Mouse (Mus musculus) leukemia stem cell, adult 10-12 weeks (primary cell): ENCODE data around the gene Vps36. TPM values are rescaled to one million over a fixed set of nuclear protein-coding genes. Genes with fewer than 3 reads are reported as not detected.

Source experiments
- polyA plus RNA-seq: library from polyadenylated mRNA; stranded (reverse); fragments of >175 nt; gene quantifications from 2 replicates; pipeline ENCODE4 v1.2.3, GENCODE M21; 2012; ENCODE audit warnings: low replicate concordance

The Vps36 gene
- polyA plus RNA-seq: 3.2 and 4.8 TPM in 2 replicates

DNA sequence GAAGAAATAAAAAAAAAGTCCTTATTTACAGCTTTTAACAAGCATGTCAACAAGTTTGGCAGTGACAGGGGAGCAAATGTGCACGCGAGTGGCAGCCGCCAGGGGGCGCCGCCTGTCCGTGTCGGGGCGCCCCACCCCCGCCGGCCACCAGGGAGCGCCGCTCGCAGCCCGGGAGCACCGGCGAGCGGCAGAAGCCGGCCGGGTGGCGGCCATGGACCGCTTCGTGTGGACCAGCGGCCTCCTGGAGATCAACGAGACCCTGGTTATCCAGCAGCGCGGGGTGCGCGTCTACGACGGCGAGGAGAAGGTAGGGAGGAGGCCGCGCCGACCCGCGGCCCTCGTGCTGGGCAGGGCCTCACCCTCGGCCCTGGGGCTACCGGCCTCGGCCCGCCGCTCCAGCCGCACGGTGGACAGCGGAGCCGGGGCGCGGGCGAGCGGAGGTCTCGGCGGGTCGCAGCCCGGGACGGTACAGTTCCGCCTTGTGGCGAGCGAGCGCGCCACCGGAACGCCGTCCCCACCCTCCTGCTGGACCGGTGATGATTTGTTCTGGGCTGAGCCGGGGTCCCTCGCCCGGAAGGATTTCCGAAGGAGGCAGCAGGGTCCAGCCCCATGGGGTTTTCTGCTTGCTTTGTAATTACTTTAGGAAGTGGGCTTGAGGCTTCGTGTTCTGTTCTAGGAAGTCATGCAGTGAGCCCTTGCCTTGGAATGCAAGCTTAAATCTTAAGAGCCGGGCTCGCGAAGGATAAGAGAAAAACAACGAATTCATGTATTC, at the start of gene Vps36:
TSS of gene Vps36 (plus strand) at position 150 of the 772 bp plus-strand sequence.

DNA sequence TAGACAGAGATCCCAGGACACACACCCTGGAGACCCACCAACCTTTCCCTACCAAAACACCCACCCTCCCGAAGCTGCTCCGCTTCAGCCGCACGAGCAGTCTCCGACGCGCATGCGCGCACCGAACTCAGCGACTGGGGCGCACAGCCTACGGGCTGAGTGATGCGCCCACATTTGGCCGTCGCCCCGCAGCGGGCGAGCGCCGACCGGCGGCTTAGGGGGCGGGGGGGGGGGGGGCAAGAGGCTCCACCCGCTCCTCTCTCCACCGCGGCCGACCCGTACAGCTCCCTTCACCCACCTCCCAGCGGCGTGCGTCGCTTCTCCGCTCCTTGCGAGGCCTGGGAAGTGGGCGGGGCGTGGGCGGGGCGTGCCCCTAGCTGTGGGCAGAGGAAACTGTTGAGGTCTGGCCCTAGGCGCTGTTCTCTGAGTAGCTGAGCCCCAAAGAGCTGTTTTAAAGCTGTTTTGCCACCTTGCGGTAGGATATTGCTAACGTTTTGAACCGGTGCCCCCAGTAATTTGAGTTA, 26.5 kb upstream of the Vps36 start, which contains the start of gene Nek3:
TSS of gene Nek3 (minus strand) at position 356 of the 524 bp plus-strand sequence.

DNA sequence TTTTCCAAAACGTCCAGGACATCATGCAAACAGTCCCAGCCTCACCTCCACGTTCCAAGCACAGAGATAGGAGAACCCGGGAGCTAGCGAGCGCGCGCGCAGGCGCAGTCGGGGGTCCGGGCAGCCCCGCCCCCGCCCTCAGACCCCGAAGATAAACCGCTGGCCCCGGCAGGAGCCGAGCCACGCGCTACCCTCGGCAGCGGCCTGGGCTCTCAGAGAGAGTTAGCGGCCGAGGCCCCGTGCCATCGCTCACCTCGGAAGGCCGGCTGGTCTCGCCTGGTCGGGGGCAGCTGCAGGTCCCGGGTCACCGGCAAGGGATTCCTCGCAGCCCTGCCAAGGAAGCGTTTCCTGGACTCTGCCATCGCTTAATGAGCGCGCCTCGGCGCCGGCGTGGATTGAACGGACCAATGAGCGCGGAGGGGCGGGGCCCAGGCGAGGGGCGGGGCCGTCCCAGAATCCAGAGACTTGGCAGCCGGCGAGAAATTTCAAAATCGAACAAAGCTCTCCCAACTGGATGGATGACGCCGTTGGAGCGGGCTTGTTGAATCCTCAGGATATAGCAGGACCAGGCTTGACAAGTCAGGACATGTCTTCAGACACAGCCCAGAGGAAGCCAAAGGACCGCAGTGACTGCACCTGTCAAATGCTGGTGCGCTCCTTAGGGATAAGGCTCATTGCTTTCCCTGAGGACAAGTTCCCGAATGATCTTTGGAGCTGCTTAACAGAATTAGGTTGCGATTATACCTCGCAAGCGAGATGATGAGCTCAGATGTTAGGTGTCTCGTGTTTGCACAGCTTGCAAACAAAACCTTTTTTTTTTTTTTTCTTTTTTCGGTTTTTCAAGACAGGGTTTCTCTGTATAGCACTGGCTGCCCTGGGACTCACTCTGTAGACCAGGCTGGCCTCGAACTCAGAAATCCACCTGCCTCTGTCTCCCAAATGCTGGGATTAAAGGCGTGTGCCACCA, 6.9 kb upstream of the Vps36 start, which contains the start of gene Ckap2:
TSS of gene Ckap2 (minus strand) at position 389 of the 967 bp plus-strand sequence.

DNA sequence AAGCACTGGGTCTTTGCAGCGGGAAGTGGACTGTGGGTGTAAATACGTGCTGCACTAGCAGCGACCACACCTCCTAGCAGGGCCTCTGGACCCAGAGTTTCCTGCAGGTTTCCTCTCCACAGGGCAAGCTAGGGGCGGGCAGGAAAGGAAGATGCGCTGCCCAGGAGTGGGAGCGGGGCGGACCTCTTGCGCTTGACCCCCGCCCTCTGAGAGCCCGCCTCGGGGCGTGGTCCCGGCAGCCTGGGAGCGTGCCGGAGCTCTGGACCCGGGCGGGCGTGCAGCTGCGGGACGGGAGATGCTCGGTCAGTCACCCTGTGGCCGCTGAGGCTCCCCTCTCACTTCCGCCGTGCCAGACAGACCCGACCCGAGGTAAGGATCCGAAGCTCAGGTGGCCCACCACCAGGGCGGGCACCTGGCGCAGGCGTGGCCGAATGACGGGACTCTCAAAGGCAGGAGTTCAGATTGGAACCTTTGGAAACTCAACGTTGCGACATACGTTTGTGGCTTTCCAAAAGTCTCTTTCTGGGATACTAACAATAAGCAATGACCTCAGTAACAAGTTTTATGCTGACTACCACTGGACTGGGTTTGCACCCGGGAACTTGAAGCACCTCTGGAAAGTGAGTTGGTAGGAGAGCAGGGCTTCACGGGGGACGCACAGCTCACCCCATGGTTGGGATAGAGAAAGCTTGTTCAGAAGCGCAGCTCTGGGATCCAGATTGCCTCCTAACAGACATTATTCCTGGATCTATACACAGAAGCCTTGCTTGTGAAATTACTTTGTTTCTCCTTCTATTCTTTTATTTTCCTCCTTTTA, 34.7 kb downstream of the Vps36 start, which contains the start of gene Thsd1:
TSS of gene Thsd1 (plus strand) at position 253 of the 817 bp plus-strand sequence.

Other genes starting within 250 kb of the Vps36 start
- not detected in 2 replicates for gene Defb13, start 246.0 kb upstream of the Vps36 start, polyA plus RNA-seq
- not detected in 2 replicates for gene Fam90a1a, start 234.1 kb upstream of the Vps36 start, polyA plus RNA-seq
- gene Ccdc70, start 223.0 kb upstream of the Vps36 start, polyA plus RNA-seq: not detected in 2 replicates
- gene Atp7b, start 132.5 kb upstream of the Vps36 start, polyA plus RNA-seq: 27.6 and 40.3 TPM in 2 replicates
- gene Alg11, start 132.1 kb upstream of the Vps36 start, polyA plus RNA-seq: 0.28 and 1.3 TPM in 2 replicates
- gene Nek5, start 67.8 kb upstream of the Vps36 start, polyA plus RNA-seq: not detected in 2 replicates
- 1.0 and 2.4 TPM in 2 replicates for gene Nek3, start 26.4 kb upstream of the Vps36 start, polyA plus RNA-seq
- gene Ckap2, start 7.0 kb upstream of the Vps36 start, polyA plus RNA-seq: 6.8 and 7.4 TPM in 2 replicates
- gene Thsd1, start 34.5 kb downstream of the Vps36 start, polyA plus RNA-seq: 0.20 and 0.23 TPM in 2 replicates
- gene Tpte, start 90.6 kb downstream of the Vps36 start, polyA plus RNA-seq: not detected in 2 replicates
- gene Slc25a15, start 205.8 kb downstream of the Vps36 start, polyA plus RNA-seq: 4.6 and 4.7 TPM in 2 replicates
- 1.3 and 4.5 TPM in 2 replicates for gene Mrps31, start 218.6 kb downstream of the Vps36 start, polyA plus RNA-seq